Mouse (Mus musculus) testis, adult 2 months (tissue): ENCODE measurements around the gene Atp6v0e2.

Experiments used
- CTCF ChIP-seq: fragments of 200-500 bp; IDR thresholded peaks from 2 replicates; pipeline ENCODE4 v1.5.1; 2012; ENCODE audit warnings: low read depth, mild to moderate bottlenecking, inconsistent platforms, low read length, moderate library complexity; ENCODE audit not compliant: control insufficient read depth, insufficient read depth, insufficient replicate concordance
- POLR2A ChIP-seq: fragments of 200-500 bp; IDR thresholded peaks from 2 replicates; pipeline ENCODE4 v1.6.1; 2012; ENCODE audit warnings: low read depth, mild to moderate bottlenecking, inconsistent platforms, low read length, moderate library complexity; ENCODE audit not compliant: control insufficient read depth

DNA sequence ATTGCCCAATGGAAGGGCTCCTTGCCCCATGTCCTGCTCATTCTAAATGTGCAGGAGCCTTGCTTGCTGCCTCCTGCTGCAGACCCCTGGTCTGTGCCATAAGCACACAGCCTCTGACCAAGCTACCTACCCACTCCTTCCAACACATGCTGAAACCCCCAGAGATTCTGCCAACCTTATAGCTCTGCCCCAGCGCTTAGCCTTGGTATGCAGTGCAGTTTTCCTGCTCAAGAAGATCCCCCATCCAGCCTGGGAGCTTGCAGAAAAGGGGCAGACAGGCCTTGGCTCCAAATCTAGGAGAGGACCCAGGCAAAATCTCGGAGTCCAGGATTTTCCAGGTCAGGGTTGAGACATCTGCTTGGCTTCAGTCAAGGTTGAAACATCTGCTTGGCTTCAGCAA is 3.9 kb upstream of the Atp6v0e2 start:
- no peak for TF ChIP-seq POLR2A
- TF ChIP-seq CTCF, result no peak
